Mouse (Mus musculus): ENCODE data around the gene Ccl27a.

- TF ChIP-seq CTCF (IDR thresholded peaks at IDR 0.05; ENCODE audit: control insufficient read depth, insufficient read depth, insufficient replicate concordance, low read depth, low read length): no peak
- TF ChIP-seq POLR2A (IDR thresholded peaks at IDR 0.05; ENCODE audit: control insufficient read depth, low read depth, low read length): peak; percentile 94
Measured at GRCm38 (mm10) chr4:41722918-41723351, 51.1 kb downstream of the Ccl27a start, which contains the start of gene Dctn3.
